Mouse (Mus musculus): ENCODE results near the gene Wdr83os.
"Not testable (repeated sequence)": the region's sequence is repeated elsewhere in the genome, so short reads cannot be mapped to it uniquely, and the experiment has no call there.

Gene Wdr83os

DNA sequence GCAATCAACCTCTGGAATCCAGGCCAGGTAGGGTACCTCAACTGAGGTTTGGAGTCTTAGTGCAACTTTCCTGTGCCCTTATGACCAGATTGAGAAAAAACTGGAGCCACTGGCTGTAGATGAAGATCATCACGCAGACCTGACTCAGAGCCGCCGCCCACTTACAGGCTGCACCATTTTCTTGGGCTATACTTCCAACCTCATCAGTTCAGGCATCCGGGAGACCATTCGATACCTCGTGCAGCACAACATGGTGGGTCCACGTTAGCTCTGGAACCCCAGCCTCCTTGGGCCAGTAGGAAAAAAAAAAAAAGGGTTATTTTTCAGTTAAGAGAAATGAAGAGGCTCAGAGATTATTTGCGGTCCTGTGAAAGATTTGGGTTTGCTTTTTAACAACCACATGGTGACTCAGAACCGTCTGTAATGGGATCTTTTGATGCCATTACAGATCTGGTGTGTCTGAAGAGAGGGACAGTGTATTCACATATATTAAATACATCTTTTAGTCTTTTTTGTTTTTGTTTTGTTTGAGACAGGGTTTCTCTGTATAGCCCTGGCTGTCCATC is 8.1 kb upstream of the Wdr83os start:
- no peak for DNase-seq (ENCODE audit: low spot score)

DNA sequence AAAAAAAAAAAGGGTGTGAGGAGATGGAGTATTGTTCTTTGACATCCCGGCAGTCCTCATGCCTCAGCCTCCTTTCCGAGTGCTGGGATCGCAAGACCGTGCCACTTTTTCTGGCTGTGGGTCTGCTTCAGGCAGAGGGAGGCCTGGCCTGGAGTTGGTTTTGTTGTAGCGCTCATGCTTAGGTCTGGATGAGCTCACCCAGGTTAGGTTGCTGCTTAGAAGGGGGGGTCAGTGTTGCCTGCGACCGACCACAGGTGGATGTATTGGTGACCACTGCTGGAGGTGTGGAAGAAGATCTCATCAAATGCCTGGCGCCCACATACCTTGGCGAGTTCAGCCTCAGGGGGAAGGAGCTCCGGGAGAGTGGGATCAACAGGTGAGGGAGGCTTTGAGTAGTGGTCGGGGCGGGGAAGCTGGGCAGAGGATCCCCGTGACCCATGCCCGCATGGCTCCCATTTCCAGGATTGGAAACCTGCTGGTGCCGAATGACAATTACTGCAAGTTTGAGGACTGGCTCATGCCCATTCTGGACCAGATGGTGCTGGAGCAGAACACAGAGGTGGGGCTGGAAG is 7.4 kb upstream of the Wdr83os start:
- DNase-seq (ENCODE audit: low spot score) = no peak

DNA sequence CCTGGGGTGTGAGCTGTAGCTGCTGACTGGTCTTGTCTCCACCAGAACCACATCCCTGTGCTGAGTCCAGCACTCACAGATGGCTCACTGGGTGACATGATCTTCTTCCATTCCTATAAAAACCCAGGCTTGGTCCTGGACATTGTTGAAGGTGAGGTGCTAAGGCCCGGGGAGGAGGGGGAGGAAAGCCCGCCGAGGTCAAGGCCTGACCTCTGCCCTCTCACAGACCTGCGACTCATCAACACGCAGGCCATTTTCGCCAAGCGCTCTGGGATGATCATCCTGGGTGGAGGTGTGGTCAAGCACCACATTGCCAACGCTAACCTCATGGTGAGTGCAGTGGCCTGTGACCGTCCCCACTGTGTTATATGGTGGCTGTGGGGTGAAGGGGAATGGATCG is 6.4 kb upstream of the Wdr83os start:
- no peak for DNase-seq (ENCODE audit: low spot score)

DNA sequence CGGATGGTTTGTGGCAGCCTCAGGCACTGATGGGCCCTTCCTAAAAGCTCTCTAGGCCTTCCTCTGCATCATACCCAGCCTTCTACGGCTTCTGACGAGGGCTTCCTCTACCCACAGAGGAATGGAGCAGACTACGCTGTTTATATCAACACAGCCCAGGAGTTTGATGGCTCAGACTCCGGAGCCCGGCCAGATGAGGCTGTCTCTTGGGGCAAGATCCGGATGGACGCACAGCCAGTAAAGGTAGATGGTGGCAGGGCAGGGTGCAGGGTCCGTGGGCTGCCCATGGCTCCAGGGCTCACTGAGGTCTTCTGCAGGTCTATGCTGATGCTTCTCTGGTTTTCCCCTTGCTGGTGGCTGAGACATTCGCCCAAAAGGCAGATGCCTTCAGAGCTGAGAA is 5.9 kb upstream of the Wdr83os start:
- DNase-seq (ENCODE audit: low spot score) = no peak

DNA sequence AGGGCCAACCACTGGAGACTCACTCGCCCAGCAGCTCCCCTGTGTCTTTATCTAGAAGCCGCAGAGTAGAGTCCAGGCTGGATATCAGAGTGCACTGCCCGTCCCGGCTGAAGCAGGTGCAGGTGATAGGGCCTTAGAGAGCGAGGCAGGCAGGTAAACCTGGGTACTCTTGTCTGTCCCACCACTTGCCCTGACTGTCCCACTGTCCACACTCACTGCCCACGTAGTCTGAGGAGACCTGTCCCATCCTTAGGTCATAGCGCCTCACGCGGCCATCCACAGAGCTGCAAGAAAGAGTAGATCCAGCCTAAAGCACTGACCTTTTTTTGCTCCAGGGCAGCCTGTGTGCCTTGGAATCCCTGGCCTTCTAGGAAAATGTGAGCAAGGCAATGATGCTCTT is 4.5 kb upstream of the Wdr83os start:
- DNase-seq (ENCODE audit: low spot score) = no peak

DNA sequence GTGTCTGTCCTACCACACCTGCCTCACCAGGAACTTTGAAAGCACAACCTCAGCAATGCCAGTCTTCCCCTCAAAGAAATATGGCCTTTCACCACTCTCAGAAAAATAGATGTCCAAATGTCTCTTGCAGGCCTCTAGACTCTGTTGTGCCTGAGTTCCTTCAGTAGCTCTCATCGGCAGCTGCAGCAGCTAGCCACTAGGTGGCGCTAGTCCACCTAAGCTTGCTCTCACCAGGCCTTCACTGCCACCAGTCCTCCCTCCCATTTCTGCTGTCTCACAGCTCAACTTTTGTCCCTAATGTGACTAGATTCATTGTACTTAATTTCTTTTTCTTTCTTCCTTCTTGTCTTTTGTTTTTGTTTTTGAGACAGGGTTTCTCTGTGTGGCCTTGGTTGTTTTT is 3.5 kb upstream of the Wdr83os start:
- peak; percentile 87 for DNase-seq (ENCODE audit: low spot score)

DNA sequence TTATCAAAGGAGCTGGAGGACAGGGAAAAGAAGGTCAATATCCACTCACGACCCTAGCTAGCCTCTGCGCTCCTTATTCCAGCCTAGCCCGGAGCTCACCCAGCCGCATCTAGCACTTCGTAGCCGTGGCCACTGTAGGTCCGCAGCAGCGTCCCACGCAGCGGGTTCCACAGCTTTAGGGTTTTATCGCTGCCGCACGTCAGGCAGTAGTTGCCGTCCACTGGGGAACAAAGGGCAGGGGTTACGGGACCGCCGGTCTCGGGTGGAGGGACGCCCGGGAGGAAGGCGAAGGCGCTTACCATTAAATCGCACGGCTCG is 367 bp upstream of the Wdr83os start:
- no peak for DNase-seq (ENCODE audit: low spot score)

DNA sequence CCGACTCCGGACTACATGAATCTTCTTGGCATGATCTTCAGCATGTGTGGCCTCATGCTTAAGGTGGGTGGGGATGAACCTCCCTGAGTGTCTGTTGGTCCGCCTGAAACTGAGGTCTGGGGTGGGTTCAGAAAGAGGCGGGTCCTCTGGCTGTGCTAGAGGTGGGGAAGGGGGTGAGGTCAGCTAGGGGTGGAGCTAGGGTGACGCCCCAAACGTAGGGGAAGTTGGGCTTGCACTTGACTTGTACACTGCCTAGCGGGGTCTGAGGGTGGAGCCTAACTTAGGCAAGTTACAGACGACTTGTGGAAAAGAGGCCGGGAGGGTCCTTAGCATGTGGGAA is 646 bp downstream of the Wdr83os start, which contains the start of gene Wdr83:
Gene Wdr83, minus strand, starts transcription at position 91 of the 340 bp plus-strand sequence.
- no peak for DNase-seq (ENCODE audit: low spot score)

DNA sequence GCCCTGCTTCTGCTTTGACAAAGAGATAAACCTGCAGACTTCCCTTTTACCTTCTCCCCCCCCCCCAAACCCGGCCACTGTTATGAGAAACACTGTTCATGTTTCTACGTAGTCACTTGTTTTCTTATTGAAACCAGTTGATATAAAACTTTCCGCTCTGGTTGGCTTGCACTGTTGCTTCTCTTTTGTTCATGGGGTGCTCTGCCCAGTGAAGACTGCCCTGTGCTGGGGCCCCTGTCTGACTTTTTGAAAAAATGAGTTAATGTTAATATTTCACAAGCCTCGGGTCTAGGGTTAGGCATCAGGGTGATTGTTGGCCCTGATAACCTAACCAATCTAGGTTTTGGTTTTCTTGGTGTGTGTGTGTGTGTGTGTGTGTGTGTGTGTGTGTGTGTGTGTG is 1.6 kb downstream of the Wdr83os start:
- DNase-seq (ENCODE audit: low spot score) = not testable (repeated sequence)

DNA sequence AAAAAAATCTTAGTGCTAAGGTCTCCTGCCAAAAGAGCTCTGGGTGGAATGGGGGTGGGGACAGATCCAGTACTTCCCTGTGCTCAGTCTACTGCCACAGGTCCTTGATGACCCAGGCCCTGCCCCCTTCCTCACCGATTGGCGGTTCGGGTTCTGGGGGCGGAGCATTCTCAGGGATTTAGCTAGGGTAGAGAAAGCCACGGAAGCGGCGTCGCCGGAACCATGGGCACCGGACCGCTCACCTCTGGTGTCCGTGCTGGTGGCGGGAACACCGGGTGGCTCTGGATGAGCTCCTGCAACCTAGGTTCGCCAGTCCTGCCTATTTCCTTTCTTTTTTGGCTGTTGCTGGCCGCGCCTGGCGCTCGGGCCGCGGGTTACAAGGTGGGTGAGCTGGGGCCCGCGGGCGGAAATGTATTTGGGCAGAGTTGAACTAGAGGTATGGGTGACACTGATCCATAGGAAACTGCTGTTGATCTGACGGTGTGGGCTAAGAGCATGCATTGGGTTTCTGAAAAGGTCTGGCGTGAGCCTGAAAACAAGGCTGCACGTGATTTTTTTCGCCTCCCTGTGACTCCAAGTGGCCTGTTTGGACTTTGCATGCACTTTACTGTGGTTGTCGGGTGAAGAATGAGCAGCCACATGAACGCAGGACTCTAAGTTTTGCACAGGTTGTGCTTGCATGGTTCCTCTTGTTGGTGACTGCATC is 2.7 kb downstream of the Wdr83os start, which contains the start of gene Man2b1:
Gene Man2b1, plus strand, starts transcription at position 163 of the 706 bp plus-strand sequence.
- DNase-seq (ENCODE audit: low spot score) = peak; percentile 91

DNA sequence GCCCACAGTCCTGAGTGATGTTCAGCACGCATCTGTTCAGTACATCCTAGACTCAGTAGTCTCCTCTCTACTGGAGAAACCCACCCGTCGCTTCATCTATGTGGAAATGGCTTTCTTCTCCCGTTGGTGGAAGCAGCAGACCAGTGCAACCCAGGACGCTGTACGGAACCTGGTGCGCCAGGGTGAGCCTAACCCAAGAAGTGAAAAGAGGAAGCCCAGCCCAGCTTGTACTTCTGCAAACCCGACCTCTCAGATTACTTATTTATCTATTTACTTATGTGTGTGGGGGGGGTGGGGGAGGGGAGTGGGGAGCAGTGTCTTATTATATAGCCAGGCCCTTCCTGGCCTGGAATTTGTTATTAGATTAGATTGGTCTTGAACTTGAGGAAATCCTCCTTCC is 4.1 kb downstream of the Wdr83os start:
- peak; percentile 1 for DNase-seq (ENCODE audit: low spot score)

DNA sequence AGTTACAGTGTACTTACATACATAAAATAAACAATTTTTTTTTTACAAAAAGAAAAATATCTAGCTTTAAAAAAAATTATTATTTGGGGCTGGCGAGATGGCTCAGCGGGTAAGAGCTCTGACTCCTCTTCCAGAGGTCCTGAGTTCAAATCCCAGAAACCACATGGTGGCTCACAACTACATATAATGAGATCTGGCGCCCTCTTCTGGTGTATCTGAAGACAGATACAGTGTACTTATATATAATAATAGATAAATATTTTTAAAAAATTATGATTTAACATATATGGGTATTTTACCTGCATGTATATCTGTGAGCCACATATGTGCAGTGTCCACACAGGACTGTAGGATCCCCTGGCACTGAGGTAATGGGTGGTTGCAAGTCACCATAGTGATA is 5.7 kb downstream of the Wdr83os start:
- DNase-seq (ENCODE audit: low spot score) = peak; percentile 2

DNA sequence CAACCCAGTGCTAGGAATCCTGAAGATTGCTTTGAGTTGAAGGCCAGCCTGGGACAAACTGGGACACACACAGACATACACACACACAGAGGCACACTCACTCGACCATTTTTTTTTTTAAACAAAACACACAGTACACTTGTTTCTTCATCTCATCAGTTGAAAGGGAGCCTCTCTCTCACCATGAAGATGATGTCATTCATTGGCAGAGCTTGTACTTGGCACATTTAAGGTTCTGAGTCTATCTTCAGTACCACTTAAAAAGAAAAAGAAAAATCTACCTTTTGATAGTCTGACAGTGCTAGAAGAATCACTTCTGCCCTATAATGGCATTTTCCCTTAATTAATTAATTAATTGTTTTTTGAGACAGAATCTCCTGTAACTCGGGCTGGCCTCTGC is 8.2 kb downstream of the Wdr83os start:
- DNase-seq (ENCODE audit: low spot score) = peak; percentile 1

DNA sequence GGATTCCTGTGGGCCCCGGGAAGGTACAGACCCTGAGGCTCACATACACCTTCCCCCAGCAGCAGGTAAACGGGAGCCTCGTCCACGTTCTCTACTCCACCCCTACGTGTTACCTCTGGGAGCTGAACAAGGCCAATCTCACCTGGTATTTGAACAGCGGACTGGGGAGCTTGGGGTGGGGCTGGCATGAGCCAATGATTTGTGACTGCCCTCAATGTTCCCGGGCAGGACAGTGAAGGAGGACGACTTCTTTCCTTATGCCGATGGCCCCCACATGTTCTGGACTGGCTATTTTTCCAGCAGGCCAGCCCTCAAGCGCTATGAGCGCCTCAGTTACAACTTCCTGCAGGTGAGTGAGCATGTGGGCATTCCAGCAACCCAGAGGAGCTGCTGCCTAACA is 10.3 kb downstream of the Wdr83os start:
- DNase-seq (ENCODE audit: low spot score) = peak; percentile 2

DNA sequence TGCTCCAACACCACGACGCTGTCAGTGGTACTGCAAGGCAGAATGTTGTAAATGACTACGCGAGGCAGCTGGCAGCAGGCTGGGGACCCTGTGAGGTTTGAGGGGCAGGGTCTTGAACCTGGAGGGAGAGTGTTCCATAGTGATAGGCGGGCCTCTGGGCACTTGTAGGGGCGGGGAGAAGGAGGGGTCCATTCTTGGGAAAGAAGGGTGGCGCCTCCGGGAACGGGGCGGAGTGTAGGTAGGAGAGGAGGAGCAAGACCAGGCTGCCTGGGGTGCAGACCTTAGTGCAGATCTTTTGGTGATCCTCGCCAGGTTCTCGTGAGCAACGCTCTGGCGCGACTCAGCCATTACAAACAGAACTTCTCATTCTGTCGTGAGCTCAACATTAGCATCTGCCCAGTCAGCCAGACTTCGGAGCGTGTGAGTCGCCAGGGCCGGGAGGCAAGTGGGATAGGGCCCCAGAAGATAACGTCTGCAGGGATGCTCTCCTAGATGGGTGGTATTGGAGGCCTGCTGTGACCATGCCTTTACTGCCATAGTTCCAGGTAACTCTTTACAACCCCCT is 11.1 kb downstream of the Wdr83os start:
- DNase-seq (ENCODE audit: low spot score) = peak; percentile 10

DNA sequence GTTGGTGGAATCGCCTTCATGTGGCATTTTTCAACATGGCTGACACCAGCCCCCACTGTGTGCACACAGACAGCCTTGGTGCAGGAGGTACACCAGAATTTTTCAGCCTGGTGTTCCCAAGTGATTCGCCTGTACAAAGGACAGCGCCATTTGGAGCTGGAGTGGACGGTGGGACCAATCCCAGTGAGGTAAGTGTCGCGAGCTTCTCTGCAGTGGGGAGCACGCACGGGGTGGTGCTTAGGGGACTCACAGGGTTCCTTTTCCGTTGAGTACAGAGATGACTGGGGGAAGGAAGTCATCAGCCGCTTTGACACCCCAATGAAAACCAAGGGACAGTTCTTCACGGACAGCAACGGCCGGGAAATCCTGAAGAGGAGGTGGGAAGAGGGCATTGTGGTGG is 14.5 kb downstream of the Wdr83os start:
- DNase-seq (ENCODE audit: low spot score) = no peak

DNA sequence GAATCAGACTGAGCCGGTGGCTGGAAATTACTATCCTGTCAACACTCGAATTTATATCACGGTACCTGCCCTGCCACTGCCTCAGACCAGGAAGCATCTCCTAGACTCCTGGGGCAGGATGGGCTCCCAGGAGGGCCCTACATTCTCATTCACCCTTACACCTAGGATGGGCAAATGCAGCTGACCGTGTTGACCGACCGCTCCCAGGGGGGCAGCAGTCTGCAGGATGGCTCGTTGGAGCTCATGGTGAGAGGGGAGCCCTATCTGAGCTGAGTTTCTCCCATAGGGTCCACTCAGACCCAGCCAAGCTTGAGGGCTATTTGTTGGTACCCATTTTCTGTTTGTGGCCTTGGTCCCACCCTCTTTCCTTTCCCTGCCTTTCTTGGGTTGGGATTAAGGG is 15.0 kb downstream of the Wdr83os start:
- no peak for DNase-seq (ENCODE audit: low spot score)

DNA sequence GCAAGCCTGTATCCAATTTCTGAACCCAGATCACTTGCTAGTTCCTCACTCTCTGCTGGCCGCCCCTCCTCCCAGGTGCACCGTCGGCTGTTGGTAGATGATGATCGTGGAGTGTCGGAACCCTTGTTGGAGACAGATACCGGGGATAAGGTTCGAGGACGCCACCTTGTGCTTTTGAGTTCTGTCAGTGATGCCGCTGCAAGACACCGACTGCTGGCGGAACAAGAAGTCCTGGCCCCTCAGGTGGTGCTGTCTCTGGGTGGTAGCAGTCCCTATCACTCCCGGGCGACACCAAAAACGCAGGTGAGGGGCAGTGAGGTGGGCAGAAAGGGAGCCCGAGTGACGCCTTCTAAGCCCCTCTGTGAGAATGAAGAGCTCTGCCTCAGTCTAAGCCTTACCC is 15.7 kb downstream of the Wdr83os start:
- DNase-seq (ENCODE audit: low spot score) = no peak

DNA sequence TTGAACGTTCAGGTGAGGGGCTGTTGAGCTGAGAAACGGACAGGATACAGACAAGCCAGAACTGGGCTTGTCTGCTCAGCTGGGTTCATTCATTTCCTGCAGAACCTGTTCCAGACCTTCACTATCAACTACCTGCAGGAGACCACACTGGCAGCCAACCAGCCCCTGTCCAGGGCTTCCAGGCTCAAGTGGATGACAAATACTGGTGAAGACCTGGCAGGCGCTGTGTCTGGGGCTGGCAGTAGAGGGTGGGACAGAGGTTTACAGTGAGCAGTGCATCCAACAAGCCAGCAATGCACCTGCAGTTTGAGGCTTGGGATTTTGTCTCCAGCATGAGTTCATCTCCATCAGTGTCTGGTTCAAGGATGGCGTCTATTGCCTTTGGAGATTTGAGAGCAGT is 16.3 kb downstream of the Wdr83os start:
- DNase-seq (ENCODE audit: low spot score) = no peak

DNA sequence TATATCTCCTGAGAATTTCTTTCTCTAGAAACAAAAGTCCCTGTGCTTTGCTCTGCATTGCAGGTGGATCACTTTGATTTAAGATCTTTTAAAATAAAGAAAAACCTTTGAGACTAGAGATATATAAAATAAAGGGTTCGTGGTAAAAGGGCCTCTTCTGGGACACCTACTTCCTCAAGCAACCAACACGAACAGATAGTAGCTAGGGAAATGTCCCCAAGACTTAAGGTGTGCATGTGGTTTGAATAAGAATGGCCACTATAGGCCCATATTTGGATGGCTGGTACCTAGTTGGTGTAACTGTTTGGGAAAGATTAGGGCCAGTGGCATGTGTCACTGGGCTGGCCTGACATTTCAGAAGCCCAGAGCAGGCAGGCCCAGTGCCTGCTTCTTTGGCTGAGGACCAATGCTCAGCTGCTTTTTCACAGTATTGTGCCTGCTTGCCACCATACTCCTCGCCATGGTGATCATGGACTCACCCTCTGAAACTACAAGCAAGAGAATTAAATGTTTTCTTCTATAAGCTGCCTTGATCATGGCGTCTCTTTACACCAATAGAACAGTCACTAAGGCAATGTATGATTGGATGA is 19.6 kb downstream of the Wdr83os start:
- no peak for DNase-seq (ENCODE audit: low spot score)

DNA sequence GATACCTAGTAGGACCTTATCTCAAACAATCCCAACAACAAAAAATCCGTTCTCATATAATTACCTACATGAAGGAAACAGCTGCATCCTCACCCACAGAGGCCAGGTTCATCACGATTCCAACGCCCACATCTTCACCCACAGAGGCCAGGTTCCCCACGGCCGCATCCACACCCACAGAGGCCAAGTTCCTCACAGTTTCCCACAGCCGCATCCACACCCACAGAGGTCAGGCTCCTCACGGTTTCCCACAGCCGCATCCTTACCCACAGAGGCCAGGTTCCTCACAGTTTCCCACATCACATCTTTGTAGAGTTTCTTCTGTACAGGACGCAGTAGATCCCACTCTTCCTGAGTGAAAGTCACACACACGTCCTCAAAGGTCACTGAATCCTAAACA is 32.7 kb downstream of the Wdr83os start:
- no peak for DNase-seq (ENCODE audit: low spot score)

DNA sequence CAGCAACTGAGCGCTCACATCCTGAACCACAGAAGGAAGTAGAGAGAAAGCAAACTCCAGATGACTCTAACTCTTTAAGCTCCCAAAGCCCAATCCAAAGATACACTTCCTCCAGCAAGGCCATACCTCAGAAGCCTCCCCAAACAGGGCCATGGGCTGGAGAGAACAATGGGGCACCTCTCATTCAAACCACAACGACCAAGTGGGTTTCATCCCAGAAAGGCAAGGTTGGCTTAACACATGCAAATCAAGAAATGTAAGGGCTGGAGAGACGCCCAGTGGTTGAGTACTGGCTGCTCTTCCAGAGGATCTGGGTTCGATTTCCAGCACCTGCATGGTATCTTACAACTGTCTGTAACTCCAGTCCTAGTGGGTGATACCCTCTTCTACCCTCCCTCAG is 35.0 kb downstream of the Wdr83os start:
- DNase-seq (ENCODE audit: low spot score) = no peak

DNA sequence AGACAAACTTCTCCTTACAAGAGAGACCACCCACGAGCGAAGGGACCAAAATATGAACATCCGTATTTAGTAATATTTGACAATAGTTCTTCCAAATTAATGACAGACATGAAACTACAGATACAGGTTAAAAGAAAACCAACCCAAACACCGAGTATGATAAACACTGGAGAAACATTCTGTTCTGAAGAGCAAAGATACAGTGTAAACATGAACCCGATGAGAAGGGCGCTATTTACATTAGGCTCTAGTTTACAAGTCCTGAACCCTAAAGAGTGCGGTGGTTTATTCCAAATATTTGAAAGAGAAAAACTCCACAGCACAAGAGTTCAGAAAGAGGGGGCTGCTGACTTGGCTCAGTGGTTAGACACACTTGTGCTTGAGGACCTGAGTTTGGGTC is 36.4 kb downstream of the Wdr83os start:
- no peak for DNase-seq (ENCODE audit: low spot score)

Data from layer of hippocampus, adult 11-12 months (tissue).